Comparison of ENCODE assay signal across 9 mouse cellular contexts in genomic region chr11:5878661-5879060, GRCm38 (mm10). TPM values are rescaled to one million over a fixed set of nuclear protein-coding genes. Genes with fewer than 3 reads are reported as not detected.
DNase-seq lines count a peak whose midpoint lies in the region; ATAC-seq and TF ChIP-seq lines count a peak whose summit lies in the region.
"Had no signal": no experiment of that assay in that cellular context is flagged by ENCODE, and none has a peak within 500 bp of the region (broad histone marks: within the 10 kb centered on the region; RNA-seq: fewer than 3 reads in every experiment).

No protein-coding gene starts in this region.

- no peak for DNase-seq in kidney, postnatal 0 days (ENCODE audit: low spot score)
- no peak for DNase-seq in kidney, adult 9 months
- DNase-seq in urinary bladder, adult 18-20 months (ENCODE audit: low spot score in 2 of 2), result no peak
- no peak for DNase-seq in retina, postnatal 1 day

- no peak for TF ChIP-seq CTCF in kidney, postnatal 0 days (IDR thresholded peaks at IDR 0.05; ENCODE audit: low read depth)

- peak overlapping the region; percentile 62 for H3K4me3 ChIP-seq in kidney, postnatal 0 days (replicated peaks; ENCODE audit: low read depth, low read length)
- H3K4me3 ChIP-seq in embryonic facial prominence, embryonic 12.5 days, result peak overlapping the region; percentile 61
- H3K4me3 ChIP-seq in intestine, embryonic 16.5 days (ENCODE audit: low read length), result peak overlapping the region; percentile 74
- peak overlapping the region; percentile 61; the same call in 1 of the 2 replicates for H3K4me3 ChIP-seq in neural tube, embryonic 12.5 days

- no peak for ATAC-seq in kidney, postnatal 0 days (replicated peaks; ENCODE audit: low FRiP score, low read depth)
- no peak for ATAC-seq in embryonic facial prominence, embryonic 12.5 days (ENCODE audit: insufficient number of reproducible peaks, insufficient read depth, low FRiP score, low TSS enrichment)
- ATAC-seq in intestine, embryonic 16.5 days, result no peak
- ATAC-seq in neural tube, embryonic 12.5 days (ENCODE audit: low FRiP score, low read depth), result no peak
- no peak for ATAC-seq in megakaryocyte-erythroid progenitor cell, adult 5-6 weeks (replicated peaks; ENCODE audit: low FRiP score, low TSS enrichment, poor library complexity, severe bottlenecking)

- peak overlapping the region; percentile 82 for H3K4me2 ChIP-seq in kidney, postnatal 0 days (ENCODE audit: low read length)
- peak overlapping the region; percentile 60 for H3K4me2 ChIP-seq in embryonic facial prominence, embryonic 12.5 days (replicated peaks)
- H3K4me2 ChIP-seq in intestine, embryonic 16.5 days (ENCODE audit: low read depth, low read length), result peak overlapping the region; percentile 79
- peak overlapping the region; percentile 58 for H3K4me2 ChIP-seq in neural tube, embryonic 12.5 days (replicated peaks)

- no peaks in the 10 kb centered on the region for H3K27me3 ChIP-seq in kidney, postnatal 0 days (ENCODE audit: insufficient read depth, low read length)
- H3K27me3 ChIP-seq in embryonic facial prominence, embryonic 12.5 days, result no peaks in the 10 kb centered on the region
- H3K27me3 ChIP-seq in intestine, embryonic 16.5 days (replicated peaks; ENCODE audit: control insufficient read depth, insufficient read depth, low read length), result no peaks in the 10 kb centered on the region
- H3K27me3 ChIP-seq in neural tube, embryonic 12.5 days (replicated peaks), result no peaks in the 10 kb centered on the region

- peaks cover 21% of the 10 kb centered on the region for H3K36me3 ChIP-seq in kidney, postnatal 0 days (ENCODE audit: insufficient read depth, low read length)
- peaks cover 30% of the 10 kb centered on the region for H3K36me3 ChIP-seq in embryonic facial prominence, embryonic 12.5 days
- H3K36me3 ChIP-seq in intestine, embryonic 16.5 days (ENCODE audit: control insufficient read depth, insufficient read depth, low read length), result peaks cover 20% of the 10 kb centered on the region
- H3K36me3 ChIP-seq in neural tube, embryonic 12.5 days, result peaks cover 22% of the 10 kb centered on the region

- 28% methylated on average over 8 of the region's 8 CpGs for WGBS in kidney, postnatal 0 days
- WGBS in embryonic facial prominence, embryonic 12.5 days, result 44% methylated on average over 8 of the region's 8 CpGs
- WGBS in intestine, embryonic 16.5 days, result 31% methylated on average over 8 of the region's 8 CpGs
- 54% methylated on average over 8 of the region's 8 CpGs for WGBS in neural tube, embryonic 12.5 days

- H3K27ac ChIP-seq in kidney, postnatal 0 days, result peak overlapping the region; percentile 70
- H3K27ac ChIP-seq in embryonic facial prominence, embryonic 12.5 days, result peak overlapping the region; percentile 89
- H3K27ac ChIP-seq in intestine, embryonic 16.5 days (ENCODE audit: low read length), result peak overlapping the region; percentile 84
- H3K27ac ChIP-seq in neural tube, embryonic 12.5 days, result peak overlapping the region; percentile 39; the same call in 1 of the 2 replicates

- peak overlapping the region; percentile 51 for H3K9ac ChIP-seq in kidney, postnatal 0 days (ENCODE audit: low read depth, low read length)
- H3K9ac ChIP-seq in embryonic facial prominence, embryonic 12.5 days, result peak overlapping the region; percentile 71; the same call in 1 of the 2 replicates
- peak overlapping the region; percentile 71; the same call in 1 of the 2 replicates for H3K9ac ChIP-seq in intestine, embryonic 16.5 days (ENCODE audit: low read depth, low read length)
- H3K9ac ChIP-seq in neural tube, embryonic 12.5 days, result peak overlapping the region; percentile 47; the same call in 1 of the 2 replicates

- H3K9me3 ChIP-seq in kidney, postnatal 0 days (replicated peaks; ENCODE audit: low read length), result no peaks in the 10 kb centered on the region
- no peaks in the 10 kb centered on the region for H3K9me3 ChIP-seq in embryonic facial prominence, embryonic 12.5 days
- H3K9me3 ChIP-seq in intestine, embryonic 16.5 days (ENCODE audit: control insufficient read depth, low read length), result peaks cover 3% of the 10 kb centered on the region; the same call in 1 of the 2 replicates
- H3K9me3 ChIP-seq in neural tube, embryonic 12.5 days, result no peaks in the 10 kb centered on the region

- H3K4me1 ChIP-seq in kidney, postnatal 0 days (replicated peaks; ENCODE audit: insufficient read depth, low read length), result peaks cover 10% of the 10 kb centered on the region; the same call in 1 of the 2 replicates
- H3K4me1 ChIP-seq in embryonic facial prominence, embryonic 12.5 days, result peaks cover 18% of the 10 kb centered on the region
- H3K4me1 ChIP-seq in intestine, embryonic 16.5 days (ENCODE audit: control insufficient read depth, insufficient read depth, low read length), result peaks cover 26% of the 10 kb centered on the region
- peaks cover 10% of the 10 kb centered on the region for H3K4me1 ChIP-seq in neural tube, embryonic 12.5 days

RNA-seq across cellular contexts. Expression of gene Pold2, which starts 0.6 kb away (rescaled TPM):
- polyA plus RNA-seq in kidney, postnatal 0 days (2015; fragmentation: Nextera tagmentation; extraction: Ambion mirVana), result 74.4 and 82.6 TPM in 2 replicates
- 122 and 127 TPM in 2 replicates for polyA plus RNA-seq in embryonic facial prominence, embryonic 12.5 days (2016; fragmentation: Nextera tagmentation; extraction: Ambion mirVana)
- polyA plus RNA-seq in intestine, embryonic 16.5 days (2015; fragmentation: Nextera tagmentation; extraction: Ambion mirVana), result 119 and 141 TPM in 2 replicates
- 77.5 and 81.5 TPM in 2 replicates for polyA plus RNA-seq in neural tube, embryonic 12.5 days (2016; fragmentation: Nextera tagmentation; extraction: Ambion mirVana)
- total RNA-seq in megakaryocyte-erythroid progenitor cell, adult 5-6 weeks (2014; fragmentation: Nextera tagmentation), result 115 and 138 TPM in 2 replicates
- total RNA-seq in megakaryocyte-erythroid progenitor cell, adult 5-6 weeks (2017), result 55.7 and 85.8 TPM in 2 replicates

RNA-seq across cellular contexts. Expression of gene Aebp1, which starts 16.9 kb away (rescaled TPM):
- 33.9 and 38.6 TPM in 2 replicates for polyA plus RNA-seq in kidney, postnatal 0 days (2015; fragmentation: Nextera tagmentation; extraction: Ambion mirVana)
- 28.5 and 29.1 TPM in 2 replicates for polyA plus RNA-seq in embryonic facial prominence, embryonic 12.5 days (2016; fragmentation: Nextera tagmentation; extraction: Ambion mirVana)
- polyA plus RNA-seq in intestine, embryonic 16.5 days (2015; fragmentation: Nextera tagmentation; extraction: Ambion mirVana), result 38.4 and 39.7 TPM in 2 replicates
- polyA plus RNA-seq in neural tube, embryonic 12.5 days (2016; fragmentation: Nextera tagmentation; extraction: Ambion mirVana), result 19.0 TPM in 2 replicates
- total RNA-seq in megakaryocyte-erythroid progenitor cell, adult 5-6 weeks (2014; fragmentation: Nextera tagmentation), result not detected in 2 replicates
- not detected in 2 replicates for total RNA-seq in megakaryocyte-erythroid progenitor cell, adult 5-6 weeks (2017)
- total RNA-seq: neutrophil, adult 5-6 weeks had no signal

RNA-seq across cellular contexts. Expression of gene Myl7, which starts 19.9 kb away (rescaled TPM):
- 1.6 and 1.9 TPM in 2 replicates for polyA plus RNA-seq in kidney, postnatal 0 days (2015; fragmentation: Nextera tagmentation; extraction: Ambion mirVana)
- 2.0 and 3.2 TPM in 2 replicates for polyA plus RNA-seq in embryonic facial prominence, embryonic 12.5 days (2016; fragmentation: Nextera tagmentation; extraction: Ambion mirVana)
- polyA plus RNA-seq in intestine, embryonic 16.5 days (2015; fragmentation: Nextera tagmentation; extraction: Ambion mirVana), result 75.3 and 88.3 TPM in 2 replicates
- 5.1 and 5.5 TPM in 2 replicates for polyA plus RNA-seq in neural tube, embryonic 12.5 days (2016; fragmentation: Nextera tagmentation; extraction: Ambion mirVana)
- not detected in 2 replicates for total RNA-seq in megakaryocyte-erythroid progenitor cell, adult 5-6 weeks (2014; fragmentation: Nextera tagmentation)
- not detected in 2 replicates for total RNA-seq in megakaryocyte-erythroid progenitor cell, adult 5-6 weeks (2017)
- total RNA-seq: neutrophil, adult 5-6 weeks had no signal

RNA-seq across cellular contexts. Expression of gene Polm, which starts 40.8 kb away (rescaled TPM):
- 7.8 and 8.7 TPM in 2 replicates for polyA plus RNA-seq in kidney, postnatal 0 days (2015; fragmentation: Nextera tagmentation; extraction: Ambion mirVana)
- 9.9 and 10.2 TPM in 2 replicates for polyA plus RNA-seq in embryonic facial prominence, embryonic 12.5 days (2016; fragmentation: Nextera tagmentation; extraction: Ambion mirVana)
- 12.5 and 13.3 TPM in 2 replicates for polyA plus RNA-seq in intestine, embryonic 16.5 days (2015; fragmentation: Nextera tagmentation; extraction: Ambion mirVana)
- polyA plus RNA-seq in neural tube, embryonic 12.5 days (2016; fragmentation: Nextera tagmentation; extraction: Ambion mirVana), result 6.6 and 7.0 TPM in 2 replicates
- total RNA-seq in megakaryocyte-erythroid progenitor cell, adult 5-6 weeks (2014; fragmentation: Nextera tagmentation), result 8.8 and 15.2 TPM in 2 replicates
- total RNA-seq in megakaryocyte-erythroid progenitor cell, adult 5-6 weeks (2017), result 3.6 and 3.9 TPM in 2 replicates

Comparison
In these comparisons a context has a peak if more than half of its experiments do, and no peak if none do; other contexts are left out.
1. H3K27ac ChIP-seq: peak in every context shown above with its lines; median percentile 89 in embryonic facial prominence, embryonic 12.5 days; 84 in intestine, embryonic 16.5 days; 70 in kidney, postnatal 0 days; 39 in neural tube, embryonic 12.5 days.
2. RNA of gene Myl7, which starts 19.9 kb away (polyA plus RNA-seq): 75.3 to 88.3 TPM in intestine, embryonic 16.5 days; 5.1 to 5.5 TPM in neural tube, embryonic 12.5 days, 2.0 to 3.2 TPM in embryonic facial prominence, embryonic 12.5 days and 1.6 to 1.9 TPM in kidney, postnatal 0 days; every median in the first group is over 10 times any median in the second.
3. Peak in every context shown above with its lines, with median percentiles within 50 percentile points of each other: H3K4me2 ChIP-seq, H3K4me3 ChIP-seq and H3K9ac ChIP-seq.